Mouse (Mus musculus) heart, adult 11 months (tissue): ENCODE data around the gene Cbfa2t3.

Source experiments
- DNase-seq: peaks from one replicate; pipeline ENCODE4 v3.0.0; 2022

Gene Cbfa2t3

GRCm38 (mm10) chr8:122699005-122699492 is at the start of gene Cbfa2t3:
TSS of gene Cbfa2t3 (minus strand) at chr8:122699109.
- peak; percentile 99 for DNase-seq

- no peak for DNase-seq
Measured at GRCm38 (mm10) chr8:122747825-122748224, 48.9 kb upstream of the Cbfa2t3 start.

- no peak for DNase-seq
Measured at GRCm38 (mm10) chr8:122746439-122746838, 47.5 kb upstream of the Cbfa2t3 start.

- DNase-seq: no peak
Measured at GRCm38 (mm10) chr8:122745750-122746275, 46.9 kb upstream of the Cbfa2t3 start.

- no peak for DNase-seq
Measured at GRCm38 (mm10) chr8:122745022-122745749, 46.3 kb upstream of the Cbfa2t3 start.

- no peak for DNase-seq
Measured at GRCm38 (mm10) chr8:122742471-122742870, 43.6 kb upstream of the Cbfa2t3 start.

- DNase-seq: no peak
Measured at GRCm38 (mm10) chr8:122739102-122739725, 40.3 kb upstream of the Cbfa2t3 start.

- DNase-seq: no peak
Measured at GRCm38 (mm10) chr8:122737886-122738285, 39.0 kb upstream of the Cbfa2t3 start.

- no peak for DNase-seq
Measured at GRCm38 (mm10) chr8:122737071-122737470, 38.2 kb upstream of the Cbfa2t3 start.

- DNase-seq: no peak
Measured at GRCm38 (mm10) chr8:122736623-122737022, 37.7 kb upstream of the Cbfa2t3 start.

- DNase-seq: peak; percentile 94
Measured at GRCm38 (mm10) chr8:122735542-122736473, 36.9 kb upstream of the Cbfa2t3 start.

- DNase-seq: no peak
Measured at GRCm38 (mm10) chr8:122735110-122735509, 36.2 kb upstream of the Cbfa2t3 start.

- DNase-seq: no peak
Measured at GRCm38 (mm10) chr8:122728630-122729029, 29.7 kb upstream of the Cbfa2t3 start.

GRCm38 (mm10) chr8:122727412-122727811 is 28.5 kb upstream of the Cbfa2t3 start:
- no peak for DNase-seq

- no peak for DNase-seq
Measured at GRCm38 (mm10) chr8:122726789-122727188, 27.9 kb upstream of the Cbfa2t3 start.

GRCm38 (mm10) chr8:122725187-122725586 is 26.3 kb upstream of the Cbfa2t3 start:
- no peak for DNase-seq

GRCm38 (mm10) chr8:122720811-122721640 is 22.1 kb upstream of the Cbfa2t3 start:
- DNase-seq: peak; percentile 94

GRCm38 (mm10) chr8:122720070-122720729 is 21.3 kb upstream of the Cbfa2t3 start:
- peak; percentile 96 for DNase-seq

GRCm38 (mm10) chr8:122719500-122720065 is 20.7 kb upstream of the Cbfa2t3 start:
- peak; percentile 96 for DNase-seq

- DNase-seq: no peak
Measured at GRCm38 (mm10) chr8:122718711-122719499, 20.0 kb upstream of the Cbfa2t3 start.
